Mouse (Mus musculus) heart, embryonic 16.5 days (tissue): ENCODE measurements around the gene Prpf40b. TPM values are rescaled to one million over a fixed set of nuclear protein-coding genes. Genes with fewer than 3 reads are reported as not detected.

Source experiments
- ATAC-seq: fragments of 200-750 bp; cut with Nextera tagmentation; replicated peaks from 2 replicates; pipeline ENCODE4 v1.8.0; 2017; ENCODE audit warnings: moderate number of reproducible peaks; ENCODE audit not compliant: insufficient read depth, low FRiP score; ENCODE audit errors: extremely low read depth
- H3K27ac ChIP-seq: fragments of 300-500 bp; sonication (generic); 2 replicates; pipeline ENCODE4 v1.5.1; 2014; ENCODE audit warnings: mild to moderate bottlenecking, low read length, control low read depth, moderate library complexity
- H3K27me3 ChIP-seq: fragments of 300-500 bp; sonication (generic); 2 replicates; pipeline ENCODE4 v1.6.1; 2014; ENCODE audit warnings: low read length, mixed read lengths; ENCODE audit not compliant: control insufficient read depth, insufficient read depth
- H3K36me3 ChIP-seq: fragments of 300-500 bp; sonication (generic); 2 replicates; pipeline ENCODE4 v1.6.1; 2014; ENCODE audit not compliant: control insufficient read depth, insufficient read depth
- H3K4me1 ChIP-seq: fragments of 300-500 bp; sonication (generic); 2 replicates; pipeline ENCODE4 v1.6.1; 2014; ENCODE audit warnings: low read length, mixed read lengths; ENCODE audit not compliant: control insufficient read depth, insufficient read depth
- H3K4me2 ChIP-seq: fragments of 300-500 bp; sonication (generic); 2 replicates; pipeline ENCODE4 v1.6.1; 2014; ENCODE audit warnings: low read depth, mild to moderate bottlenecking, control low read depth, low read length
- H3K4me3 ChIP-seq: fragments of 300-500 bp; sonication (generic); 2 replicates; pipeline ENCODE4 v1.5.1; 2014; ENCODE audit warnings: mild to moderate bottlenecking, control low read depth, low read length
- H3K9ac ChIP-seq: fragments of 300-500 bp; sonication (generic); 2 replicates; pipeline ENCODE4 v1.6.1; 2014; ENCODE audit warnings: low read length, control low read depth
- H3K9me3 ChIP-seq: fragments of 300-500 bp; sonication (generic); replicated peaks from 2 replicates; pipeline ENCODE4 v1.6.1; 2016; ENCODE audit warnings: low read length; ENCODE audit not compliant: control insufficient read depth
- WGBS: fragments of 180-500 bp; shearing (Covaris S2); extraction: QIAGEN DNeasy Blood & Tissue Kit; methylation state at CpG from one replicate; pipeline ENCODE4 v1.1.7; 2014; 5-methylcytosine and 5-hydroxymethylcytosine counted together
- polyA plus RNA-seq: library from polyadenylated mRNA; unstranded; fragments of >200 nt; fragmentation: Nextera tagmentation; extraction: Ambion mirVana; gene quantifications from 2 replicates; pipeline ENCODE4 v1.2.1, GENCODE M21; 2015

The Prpf40b gene
- polyA plus RNA-seq, 1 experiment from 2014 or later, result 36.0 TPM

DNA sequence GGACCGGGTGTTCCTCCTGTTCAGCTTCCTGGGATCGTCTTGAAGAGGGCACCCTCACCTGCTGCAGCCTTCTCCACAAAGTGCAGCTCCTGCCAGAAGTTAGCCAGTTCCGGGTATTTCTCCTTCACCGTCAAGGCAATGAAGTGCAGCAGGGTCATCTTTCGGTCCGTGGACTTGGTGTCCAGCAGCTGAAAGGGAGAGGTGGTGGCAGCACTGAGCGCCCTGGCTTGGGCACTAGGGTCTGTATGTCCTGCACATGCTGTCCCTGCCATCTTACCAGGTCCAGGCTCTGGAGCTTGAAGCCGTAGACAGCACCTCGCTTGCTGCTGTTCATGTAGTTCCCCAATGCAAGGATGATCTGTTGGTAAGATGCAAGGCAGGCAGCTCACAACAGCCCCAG lies 26.1 kb downstream of the Prpf40b start:
- H3K27me3 ChIP-seq, result no peaks in the 10 kb centered on the region
- WGBS, result 75% methylated on average over 9 of the region's 9 CpGs
- peaks cover 53% of the 10 kb centered on the region for H3K36me3 ChIP-seq
- peaks cover 3% of the 10 kb centered on the region; the same call in 1 of the 2 replicates for H3K4me1 ChIP-seq
- no peak overlapping the region for H3K9ac ChIP-seq
- no peak for ATAC-seq
- no peak overlapping the region; the same call in 1 of the 2 replicates for H3K27ac ChIP-seq
- no peak overlapping the region for H3K4me3 ChIP-seq
- no peaks in the 10 kb centered on the region for H3K9me3 ChIP-seq
- H3K4me2 ChIP-seq, result no peak overlapping the region

DNA sequence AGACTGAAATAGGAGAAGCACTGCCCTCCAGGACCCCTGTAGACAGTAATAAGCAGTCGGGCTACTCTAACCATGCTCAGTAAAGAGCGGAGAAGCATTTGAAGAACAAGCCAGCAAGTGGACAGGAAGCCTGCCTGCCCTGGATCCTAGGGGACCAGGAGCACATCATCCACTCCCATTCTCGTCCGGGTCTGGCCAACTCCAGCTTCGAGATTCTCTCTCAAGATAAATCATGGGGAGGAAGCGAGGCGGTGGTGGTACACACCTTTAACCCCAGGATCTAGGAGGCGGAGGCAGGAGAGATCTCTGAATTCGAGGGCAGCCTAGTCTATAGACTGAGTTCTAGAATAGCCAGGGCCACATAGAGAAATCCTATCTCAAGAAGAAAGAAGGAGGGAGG lies 29.3 kb downstream of the Prpf40b start:
- no peak overlapping the region for H3K4me3 ChIP-seq
- peaks cover 3% of the 10 kb centered on the region; the same call in 1 of the 2 replicates for H3K9me3 ChIP-seq
- H3K4me2 ChIP-seq, result no peak overlapping the region
- H3K4me1 ChIP-seq, result no peaks in the 10 kb centered on the region; the same call in 1 of the 2 replicates
- H3K27ac ChIP-seq, result no peak overlapping the region
- H3K36me3 ChIP-seq, result peaks cover 49% of the 10 kb centered on the region
- ATAC-seq, result no peak
- 79% methylated on average over 9 of the region's 9 CpGs for WGBS
- H3K27me3 ChIP-seq, result no peaks in the 10 kb centered on the region
- H3K9ac ChIP-seq, result no peak overlapping the region

GRCm38 (mm10) chr15:99325598-99325997 lies 30.7 kb downstream of the Prpf40b start:
- H3K27ac ChIP-seq, result peak overlapping the region; percentile 72
- peaks cover 3% of the 10 kb centered on the region; the same call in 1 of the 2 replicates for H3K9me3 ChIP-seq
- H3K4me1 ChIP-seq, result peaks cover 7% of the 10 kb centered on the region
- H3K4me2 ChIP-seq, result no peak overlapping the region
- H3K27me3 ChIP-seq, result no peaks in the 10 kb centered on the region
- H3K36me3 ChIP-seq, result peaks cover 47% of the 10 kb centered on the region
- H3K4me3 ChIP-seq, result no peak overlapping the region
- 91% methylated on average over 6 of the region's 6 CpGs for WGBS
- no peak overlapping the region for H3K9ac ChIP-seq
- ATAC-seq, result no peak

- peak; percentile 81 for ATAC-seq
- H3K36me3 ChIP-seq, result peaks cover 42% of the 10 kb centered on the region
- H3K9me3 ChIP-seq, result peaks cover 3% of the 10 kb centered on the region; the same call in 1 of the 2 replicates
- peaks cover 7% of the 10 kb centered on the region for H3K4me1 ChIP-seq
- 45% methylated on average over 2 of the region's 2 CpGs for WGBS
- peak overlapping the region; percentile 72 for H3K27ac ChIP-seq
- no peak overlapping the region for H3K4me2 ChIP-seq
- no peaks in the 10 kb centered on the region for H3K27me3 ChIP-seq
- H3K9ac ChIP-seq, result no peak overlapping the region
- no peak overlapping the region for H3K4me3 ChIP-seq
Measured at GRCm38 (mm10) chr15:99326407-99326806, 31.5 kb downstream of the Prpf40b start.

- 93% methylated on average over 1 of the region's 1 CpGs for WGBS
- Histone ChIP-seq H3K27ac (peak overlapping the region; percentile 70), H3K9me3 (peaks cover 3% of the 10 kb centered on the region; the same call in 1 of the 2 replicates), H3K9ac (no peak overlapping the region), H3K4me2 (no peak overlapping the region), H3K4me1 (peaks cover 10% of the 10 kb centered on the region), H3K4me3 (no peak overlapping the region), H3K36me3 (peaks cover 40% of the 10 kb centered on the region), H3K27me3 (no peaks in the 10 kb centered on the region)
- ATAC-seq, result no peak
Measured at GRCm38 (mm10) chr15:99326959-99327358, 32.1 kb downstream of the Prpf40b start.

DNA sequence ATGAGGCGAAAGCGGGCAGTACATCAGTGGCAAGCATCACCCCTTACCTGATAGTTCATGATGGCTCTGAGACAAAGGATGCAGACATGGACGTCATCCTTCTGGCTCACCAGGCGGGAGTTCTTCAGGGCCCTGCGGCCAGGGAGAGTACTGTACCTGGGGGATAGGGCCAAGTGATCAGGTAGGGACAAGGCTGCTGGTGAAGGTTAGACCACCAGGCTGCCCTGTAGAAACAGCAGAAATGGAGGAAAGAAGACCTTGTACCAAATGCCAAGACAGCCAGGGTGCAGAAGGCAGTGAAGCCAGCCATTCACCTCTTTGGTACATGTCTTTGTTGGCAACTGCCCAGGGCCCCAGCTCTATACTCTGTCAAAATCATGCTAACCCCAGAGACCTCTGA lies 33.1 kb downstream of the Prpf40b start:
- Histone ChIP-seq H3K9ac (no peak overlapping the region), H3K9me3 (peaks cover 3% of the 10 kb centered on the region; the same call in 1 of the 2 replicates), H3K27ac (no peak overlapping the region), H3K4me1 (peaks cover 20% of the 10 kb centered on the region), H3K27me3 (no peaks in the 10 kb centered on the region), H3K4me3 (no peak overlapping the region), H3K4me2 (no peak overlapping the region), H3K36me3 (peaks cover 31% of the 10 kb centered on the region)
- ATAC-seq, result no peak
- 96% methylated on average over 5 of the region's 5 CpGs for WGBS

DNA sequence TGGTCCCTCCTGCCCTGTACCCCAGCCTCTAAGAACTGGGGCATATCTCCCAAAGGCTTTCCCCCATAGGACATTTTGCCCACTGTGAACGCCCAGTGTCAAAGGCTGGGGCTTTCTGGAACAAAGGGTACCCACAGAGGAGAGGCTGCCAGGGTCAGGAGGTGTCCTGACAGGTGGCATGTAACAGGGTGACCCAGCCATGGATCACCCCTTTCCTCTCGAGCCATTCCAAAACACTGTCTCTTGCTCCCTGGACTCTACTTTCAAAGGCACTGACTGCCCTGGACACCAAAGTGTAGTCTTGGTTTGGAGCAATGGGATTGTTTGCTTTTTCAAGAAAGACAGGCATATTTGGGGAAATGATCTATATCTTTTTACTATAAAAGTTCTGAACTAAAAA lies 35.4 kb downstream of the Prpf40b start:
- 0 out of 2 replicates have a peak overlapping the region, but pooled peaks have one; percentile 24 for H3K27ac ChIP-seq
- H3K36me3 ChIP-seq, result peaks cover 18% of the 10 kb centered on the region

DNA sequence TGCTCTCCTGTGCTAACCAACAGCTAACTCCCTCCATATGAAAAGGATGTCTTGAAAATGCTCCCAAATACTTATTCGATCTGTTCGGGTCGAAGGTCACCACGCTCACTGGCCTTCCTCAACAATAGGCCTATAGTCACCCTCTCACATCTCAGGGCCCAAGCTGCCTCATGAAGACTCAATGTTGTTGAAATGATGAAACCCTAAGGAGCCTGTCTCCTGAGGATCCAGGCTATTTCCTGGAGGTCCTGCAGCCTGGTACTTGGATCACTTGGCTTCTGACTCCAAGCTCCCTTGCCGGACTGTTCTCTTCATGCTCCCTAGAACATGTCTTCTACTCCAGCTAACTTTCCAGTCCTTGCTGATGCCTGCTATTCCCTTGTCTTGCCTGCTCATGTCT lies 36.5 kb downstream of the Prpf40b start:
- WGBS, result 82% methylated on average over 5 of the region's 5 CpGs
- no peak overlapping the region for H3K27ac ChIP-seq
- H3K4me1 ChIP-seq, result peaks cover 54% of the 10 kb centered on the region
- no peak for ATAC-seq
- H3K36me3 ChIP-seq, result peaks cover 15% of the 10 kb centered on the region
- no peak overlapping the region for H3K9ac ChIP-seq
- no peak overlapping the region for H3K4me2 ChIP-seq
- no peak overlapping the region for H3K4me3 ChIP-seq
- H3K27me3 ChIP-seq, result no peaks in the 10 kb centered on the region
- H3K9me3 ChIP-seq, result peaks cover 3% of the 10 kb centered on the region; the same call in 1 of the 2 replicates

More for the DNA sequence above, 35.4 kb downstream of the Prpf40b start:
- H3K4me1 ChIP-seq, result peaks cover 43% of the 10 kb centered on the region
- H3K4me3 ChIP-seq, result no peak overlapping the region
- 71% methylated on average over 2 of the region's 2 CpGs for WGBS
- H3K9me3 ChIP-seq, result peaks cover 3% of the 10 kb centered on the region; the same call in 1 of the 2 replicates
- no peak overlapping the region for H3K4me2 ChIP-seq
- no peak for ATAC-seq
- H3K9ac ChIP-seq, result no peak overlapping the region
- H3K27me3 ChIP-seq, result no peaks in the 10 kb centered on the region

DNA sequence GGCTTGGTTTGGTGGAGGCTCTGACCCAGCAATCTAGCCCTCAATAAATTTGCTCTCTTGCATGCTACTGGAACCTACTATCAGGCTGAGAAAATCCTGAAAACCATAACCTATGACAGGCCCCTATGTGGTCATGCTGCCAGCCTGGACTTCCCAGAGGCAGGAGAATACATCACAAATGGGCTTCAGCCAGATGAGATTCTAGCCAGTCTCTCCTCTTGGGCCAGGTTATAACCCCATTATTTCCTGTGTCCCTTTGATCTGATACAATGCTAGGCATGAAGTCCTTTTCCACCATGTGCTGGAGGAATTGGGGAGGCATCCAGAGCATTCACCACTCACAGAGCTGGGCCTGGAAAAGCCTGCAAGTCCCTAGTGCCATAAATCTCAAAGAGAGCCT lies 37.2 kb downstream of the Prpf40b start:
- peaks cover 61% of the 10 kb centered on the region for H3K4me1 ChIP-seq
- no peak overlapping the region for H3K4me2 ChIP-seq
- peak overlapping the region; percentile 97 for H3K27ac ChIP-seq
- H3K36me3 ChIP-seq, result peaks cover 13% of the 10 kb centered on the region
- peak overlapping the region; percentile 66 for H3K9ac ChIP-seq
- H3K4me3 ChIP-seq, result no peak overlapping the region
- ATAC-seq, result no peak
- peaks cover under 1% of the 10 kb centered on the region; the same call in 1 of the 2 replicates for H3K9me3 ChIP-seq
- no peaks in the 10 kb centered on the region for H3K27me3 ChIP-seq
